Mouse (Mus musculus) G1E-ER4 (cell line): ENCODE measurements around the gene Btbd35f16. TPM values are rescaled to one million over a fixed set of nuclear protein-coding genes. Genes with fewer than 3 reads are reported as not detected.
"Not testable (repeated sequence)": the region's sequence is repeated elsewhere in the genome, so short reads cannot be mapped to it uniquely, and the experiment has no call there.

Experiments
- GATA1 ChIP-seq: IDR thresholded peaks from one replicate; pipeline ENCODE4 v1.8.0; 2012; ENCODE audit warnings: low read length, inconsistent platforms
- polyA plus RNA-seq: library from polyadenylated mRNA; stranded (reverse); fragments of >175 nt; gene quantifications from 2 replicates; pipeline ENCODE4 v1.2.3, GENCODE M21; 2012

Gene Btbd35f16
- not detected in 2 replicates for polyA plus RNA-seq

- TF ChIP-seq GATA1, result not testable (repeated sequence)
Observed at GRCm38 (mm10) chrX:3956902-3957301, at the start of gene Btbd35f16. Btbd35f16 (minus strand) TSS chrX:3957002.

Other genes with a start within 250 kb of the Btbd35f16 start
- gene Btbd35f10, start 204.1 kb downstream of the Btbd35f16 start, polyA plus RNA-seq, result not detected in 2 replicates
- not detected in 2 replicates for gene Btbd35f3, start 80.7 kb upstream of the Btbd35f16 start, polyA plus RNA-seq
- gene Btbd35f28, start 239.6 kb upstream of the Btbd35f16 start, polyA plus RNA-seq, result not detected in 2 replicates